Mouse (Mus musculus) CH12.LX (cell line): Measurements from ENCODE around the gene Ceacam20. TPM values are rescaled to one million over a fixed set of nuclear protein-coding genes. Genes with fewer than 3 reads are reported as not detected.

Experiments used
- DNase-seq: peaks from one replicate; pipeline ENCODE4 v3.0.0-alpha.2; 2013; ENCODE audit errors: extremely low read depth
- H3K27ac ChIP-seq: 2 replicates; pipeline ENCODE4 v1.5.1; 2012; ENCODE audit warnings: low read depth, mild to moderate bottlenecking, control low read depth, moderate library complexity; ENCODE audit not compliant: insufficient read depth
- H3K27me3 ChIP-seq: replicated peaks from 2 replicates; pipeline ENCODE3; 2012; ENCODE audit warnings: inconsistent platforms
- H3K36me3 ChIP-seq, 2 experiments: replicated peaks in 1 of 2; 2 replicates each; pipeline versions ENCODE3 to v1.6.1; 2012; ENCODE audit warnings: inconsistent platforms in 1 of 2, low read length in 1 of 2, mild to moderate bottlenecking in 1 of 2, mixed read lengths in 1 of 2, moderate library complexity in 1 of 2; ENCODE audit not compliant: control insufficient read depth in 1 of 2, insufficient read depth in 1 of 2
- H3K4me1 ChIP-seq, 2 experiments: 2 replicates each; pipeline ENCODE4 v1.6.1; 2012; ENCODE audit warnings: inconsistent platforms in 1 of 2, moderate library complexity in 1 of 2; ENCODE audit not compliant: insufficient read depth in 2 of 2, control insufficient read depth in 1 of 2
- H3K4me2 ChIP-seq: 2 replicates; pipeline ENCODE4 v1.6.1; 2012; ENCODE audit warnings: low read depth, mild to moderate bottlenecking, control low read depth; ENCODE audit not compliant: poor library complexity, insufficient read depth, severe bottlenecking
- H3K4me3 ChIP-seq, 3 experiments: fragments of 150-350 bp in 1 of 3; sonication (generic) in 1 of 3; replicated peaks in 1 of 3; 2 replicates each; pipeline versions ENCODE3 to v1.5.1; 2011 to 2012; ENCODE audit warnings: low read depth in 2 of 3, low read length in 2 of 3, mild to moderate bottlenecking in 2 of 3, moderate library complexity in 2 of 3, control low read depth in 1 of 3, improper control_type of control experiment in 1 of 3, inconsistent platforms in 1 of 3, mixed read lengths in 1 of 3; ENCODE audit not compliant: poor library complexity in 1 of 3
- H3K79me2 ChIP-seq: replicated peaks from 2 replicates; pipeline ENCODE4 v1.6.1; 2012; ENCODE audit warnings: mild to moderate bottlenecking, moderate library complexity; ENCODE audit not compliant: control insufficient read depth, poor library complexity, insufficient read depth, severe bottlenecking; ENCODE audit errors: extremely low read depth
- H3K9ac ChIP-seq: 2 replicates; pipeline ENCODE4 v1.6.1; 2012; ENCODE audit warnings: low read depth, mild to moderate bottlenecking, control low read depth, moderate library complexity; ENCODE audit not compliant: insufficient read depth
- H3K9me3 ChIP-seq: replicated peaks from 2 replicates; pipeline ENCODE3; 2012; ENCODE audit warnings: low read length, inconsistent platforms, mixed read lengths
- BHLHE40 ChIP-seq: IDR thresholded peaks from 2 replicates; pipeline ENCODE4 v1.6.1; 2011; ENCODE audit warnings: mild to moderate bottlenecking, low read depth, low read length, improper control_type of control experiment
- CHD2 ChIP-seq: IDR thresholded peaks from 2 replicates; pipeline ENCODE4 v1.6.1; 2011; ENCODE audit warnings: low read length, improper control_type of control experiment
- CTCF ChIP-seq, 2 experiments: IDR thresholded peaks in 1 of 2; conservative IDR thresholded peaks in 1 of 2; 2 replicates each; pipeline ENCODE4 v1.5.1; 2011 to 2012; ENCODE audit warnings: low read depth in 2 of 2, low read length in 2 of 2, improper control_type of control experiment in 1 of 2, inconsistent platforms in 1 of 2, mild to moderate bottlenecking in 1 of 2, moderate library complexity in 1 of 2
- E2F4 ChIP-seq: IDR thresholded peaks from 2 replicates; pipeline ENCODE4 v1.6.1; 2011; ENCODE audit warnings: low read depth, low read length, improper control_type of control experiment; ENCODE audit not compliant: insufficient replicate concordance
- ETS1 ChIP-seq: conservative IDR thresholded peaks from 2 replicates; pipeline ENCODE4 v1.6.1; 2012; ENCODE audit warnings: low read depth, mild to moderate bottlenecking, inconsistent platforms, low read length, improper control_type of control experiment, moderate library complexity
- GABPA ChIP-seq: IDR thresholded peaks from 2 replicates; pipeline ENCODE4 v1.6.1; 2012; ENCODE audit warnings: low read depth, low read length, improper control_type of control experiment, inconsistent platforms; ENCODE audit not compliant: insufficient replicate concordance
- HCFC1 ChIP-seq: IDR thresholded peaks from 2 replicates; pipeline ENCODE4 v1.6.1; 2012; ENCODE audit warnings: low read depth, mild to moderate bottlenecking, inconsistent platforms, low read length, improper control_type of control experiment
- IRF4 ChIP-seq: IDR thresholded peaks from 2 replicates; pipeline ENCODE4 v1.6.1; 2014; ENCODE audit warnings: low read depth, mild to moderate bottlenecking, inconsistent platforms, low read length, improper control_type of control experiment
- JUND ChIP-seq: conservative IDR thresholded peaks from 2 replicates; pipeline ENCODE4 v1.6.1; 2011; ENCODE audit warnings: low read depth, low read length, improper control_type of control experiment
- KAT2A ChIP-seq: IDR thresholded peaks from 2 replicates; pipeline ENCODE4 v1.6.1; 2012; ENCODE audit warnings: low read length, improper control_type of control experiment, inconsistent platforms; ENCODE audit not compliant: insufficient replicate concordance
- MAX ChIP-seq: IDR thresholded peaks from 2 replicates; pipeline ENCODE4 v1.6.1; 2011; ENCODE audit warnings: low read length, improper control_type of control experiment
- MAZ ChIP-seq: IDR thresholded peaks from 2 replicates; pipeline ENCODE4 v1.6.1; 2012; ENCODE audit warnings: low read depth, mild to moderate bottlenecking, inconsistent platforms, low read length, improper control_type of control experiment, moderate library complexity
- MXI1 ChIP-seq: IDR thresholded peaks from 2 replicates; pipeline ENCODE4 v1.6.1; 2011; ENCODE audit warnings: mild to moderate bottlenecking, low read depth, low read length, improper control_type of control experiment
- MYC ChIP-seq: IDR thresholded peaks from 2 replicates; pipeline ENCODE4 v1.6.1; 2011; ENCODE audit warnings: low read depth, mild to moderate bottlenecking, improper control_type of control experiment, low read length
- NRF1 ChIP-seq: IDR thresholded peaks from 2 replicates; pipeline ENCODE4 v1.6.1; 2014; ENCODE audit warnings: low read depth, mild to moderate bottlenecking, inconsistent platforms, low read length, improper control_type of control experiment, moderate library complexity
- SIN3A ChIP-seq: IDR thresholded peaks from 2 replicates; pipeline ENCODE4 v1.6.1; 2012; ENCODE audit warnings: low read length, improper control_type of control experiment, inconsistent platforms
- SMC3 ChIP-seq: IDR thresholded peaks from 2 replicates; pipeline ENCODE4 v1.6.1; 2011; ENCODE audit warnings: low read depth, low read length, improper control_type of control experiment
- TBP ChIP-seq: conservative IDR thresholded peaks from 2 replicates; pipeline ENCODE4 v1.6.1; 2011; ENCODE audit warnings: low read depth, low read length, improper control_type of control experiment
- TCF12 ChIP-seq: IDR thresholded peaks from 2 replicates; pipeline ENCODE4 v1.6.1; 2014; ENCODE audit warnings: low read depth, mild to moderate bottlenecking, inconsistent platforms, low read length, improper control_type of control experiment
- UBTF ChIP-seq: IDR thresholded peaks from 2 replicates; pipeline ENCODE4 v1.6.1; 2012; ENCODE audit warnings: low read depth, mild to moderate bottlenecking, inconsistent platforms, low read length, improper control_type of control experiment, moderate library complexity
- USF1 ChIP-seq: IDR thresholded peaks from 2 replicates; pipeline ENCODE4 v1.6.1; 2014; ENCODE audit warnings: low read depth, mild to moderate bottlenecking, inconsistent platforms, low read length, improper control_type of control experiment
- ZC3H11A ChIP-seq: IDR thresholded peaks from 2 replicates; pipeline ENCODE4 v1.6.1; 2012; ENCODE audit warnings: low read depth, mild to moderate bottlenecking, inconsistent platforms, low read length, improper control_type of control experiment
- ZKSCAN1 ChIP-seq: IDR thresholded peaks from 2 replicates; pipeline ENCODE4 v1.6.1; 2012; ENCODE audit warnings: low read depth, inconsistent platforms, low read length, improper control_type of control experiment, borderline replicate concordance
- ZMIZ1 ChIP-seq: IDR thresholded peaks from 2 replicates; pipeline ENCODE4 v1.6.1; 2012; ENCODE audit warnings: low read depth, mild to moderate bottlenecking, inconsistent platforms, low read length, improper control_type of control experiment
- ZNF384 ChIP-seq: IDR thresholded peaks from 2 replicates; pipeline ENCODE4 v1.6.1; 2012; ENCODE audit warnings: low read depth, low read length, improper control_type of control experiment, inconsistent platforms
- dilution Hi-C: fragments of 300-500 bp; cut with MboI; formaldehyde crosslinking; loops from 2 replicates; pipeline ENCODE4 v1.14.3; 2020; ENCODE audit warnings: low sequenced_read_pairs; ENCODE audit not compliant: extremely low pct_unique_long_range_greater_than_20kb, extremely low pct_ligation_motif_present
- in situ Hi-C: fragments of 300-500 bp; cut with MboI; formaldehyde crosslinking; loops from 3 replicates; pipeline ENCODE4 v1.14.3; 2019; ENCODE audit warnings: low sequenced_read_pairs, low pct_ligation_motif_present, low pct_unique_long_range_greater_than_20kb, mixed read lengths
- polyA plus RNA-seq: library from polyadenylated mRNA; unstranded; fragments of >175 nt; gene quantifications from 2 replicates; pipeline ENCODE4 v1.2.1, GENCODE M21; 2012; ENCODE audit warnings: low read depth; ENCODE audit not compliant: insufficient read length
- total RNA-seq, 2 experiments: library from RNA; depleted of rRNA; stranded (reverse); fragments of 300-350 nt in 1 of 2; fragments of >200 nt in 1 of 2; gene quantifications; 2 replicates each; pipeline ENCODE4 v1.2.3; 2012 to 2014

Gene Ceacam20
- total and polyA plus RNA-seq, 3 experiments, result 1.8 to 5.8 (median 4.3) TPM

GRCm38 (mm10) chr7:19925376-19925775 is 39.8 kb upstream of the Ceacam20 start:
- dilution Hi-C loops (no loop called here), in situ Hi-C loops (loop anchor here (5.0 kb wide), 1 partner anchor 48 kb away; no protein-coding TSS in a partner anchor)
- Histone ChIP-seq H3K9ac (no peak overlapping the region), H3K4me3 (no peak overlapping the region), H3K9me3 (no peaks in the 10 kb centered on the region), H3K27me3 (no peaks in the 10 kb centered on the region), H3K79me2 (no peaks in the 10 kb centered on the region), H3K36me3 (no peaks in the 10 kb centered on the region), H3K4me1 (peaks cover 7 to 17% of the 10 kb centered on the region in 2 experiments), H3K4me2 (no peak overlapping the region), H3K27ac (no peak overlapping the region)
- no peak for TF ChIP-seq ZKSCAN1
- no peak for TF ChIP-seq ZC3H11A
- TF ChIP-seq E2F4, result no peak
- TF ChIP-seq ZMIZ1, result no peak
- TF ChIP-seq SMC3, result no peak
- TF ChIP-seq MAZ, result no peak
- no peak for TF ChIP-seq NRF1
- no peak for TF ChIP-seq ETS1
- TF ChIP-seq HCFC1, result no peak
- no peak for TF ChIP-seq UBTF
- no peak for TF ChIP-seq MAX
- no peak for TF ChIP-seq CTCF (conservative IDR thresholded peaks at IDR 0.05 in 1 of 2, IDR thresholded peaks at IDR 0.05 in 1 of 2; ENCODE audit: low read depth in 2 of 2, low read length in 2 of 2)
- TF ChIP-seq GABPA, result no peak
- no peak for TF ChIP-seq ZNF384
- TF ChIP-seq BHLHE40, result no peak
- TF ChIP-seq TCF12, result no peak
- no peak for TF ChIP-seq SIN3A
- no peak for TF ChIP-seq IRF4
- no peak for TF ChIP-seq JUND
- no peak for TF ChIP-seq KAT2A
- DNase-seq, result no peak

- Histone ChIP-seq H3K27ac (no peak overlapping the region), H3K9ac (no peak overlapping the region), H3K4me2 (no peak overlapping the region), H3K79me2 (no peaks in the 10 kb centered on the region), H3K4me3 (no peak overlapping the region), H3K9me3 (no peaks in the 10 kb centered on the region), H3K4me1 (peaks cover 7 to 13% of the 10 kb centered on the region in 2 experiments), H3K27me3 (no peaks in the 10 kb centered on the region), H3K36me3 (no peaks in the 10 kb centered on the region)
- no peak for DNase-seq
- TF ChIP-seq UBTF (no peak), TCF12 (no peak), ZMIZ1 (no peak), MYC (no peak), TBP (no peak), MXI1 (no peak), GABPA (no peak), CHD2 (no peak), IRF4 (no peak), KAT2A (no peak), USF1 (no peak)
- dilution Hi-C loops (no loop called here), in situ Hi-C loops (loop anchor here (5.0 kb wide), 1 partner anchor 50 kb away; no protein-coding TSS in a partner anchor)
These were observed 38.2 kb upstream of the Ceacam20 start for GRCm38 (mm10) chr7:19926849-19927480.
